Mouse (Mus musculus): ENCODE data around the gene Tmem88b. TPM values are rescaled to one million over a fixed set of nuclear protein-coding genes. Genes with fewer than 3 reads are reported as not detected.

Tmem88b gene
- 0.24 and 0.29 TPM in 2 replicates for polyA plus RNA-seq (2012; ENCODE audit: low replicate concordance)

GRCm38 (mm10) chr4:155785819-155786218, at the start of gene Tmem88b:
TSS of gene Tmem88b (minus strand) at chr4:155785874.

DNA sequence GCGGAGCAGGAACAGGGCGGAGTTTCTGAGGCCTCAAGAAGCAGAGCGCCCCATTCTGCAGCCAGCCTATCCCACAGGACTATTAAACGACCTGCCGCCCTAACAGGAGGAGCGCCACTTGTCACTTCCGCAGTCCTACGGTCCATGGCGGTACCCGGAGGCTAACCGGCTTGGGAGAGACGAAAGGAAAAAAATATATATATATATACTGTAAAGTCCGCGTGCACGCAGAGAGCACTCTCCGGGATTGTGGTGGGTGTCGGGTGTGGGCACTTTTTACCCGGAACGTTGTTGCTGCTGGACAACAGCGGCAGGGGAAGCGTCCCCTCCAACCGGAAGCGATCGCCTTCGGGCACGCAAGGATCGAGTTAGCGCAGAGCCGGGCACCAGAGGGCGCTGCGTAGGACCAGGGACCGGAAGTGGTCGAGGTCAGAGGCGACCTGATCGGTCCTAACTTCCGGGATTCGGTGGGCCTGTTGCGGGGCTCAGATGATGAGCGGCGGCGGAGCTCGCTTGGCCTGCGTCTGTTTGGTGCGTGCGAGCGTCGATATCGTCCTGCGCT, 45.6 kb upstream of the Tmem88b start, which contains the start of gene Aurkaip1:
TSS of gene Aurkaip1 (plus strand) at position 68 of the 562 bp plus-strand sequence.

DNA sequence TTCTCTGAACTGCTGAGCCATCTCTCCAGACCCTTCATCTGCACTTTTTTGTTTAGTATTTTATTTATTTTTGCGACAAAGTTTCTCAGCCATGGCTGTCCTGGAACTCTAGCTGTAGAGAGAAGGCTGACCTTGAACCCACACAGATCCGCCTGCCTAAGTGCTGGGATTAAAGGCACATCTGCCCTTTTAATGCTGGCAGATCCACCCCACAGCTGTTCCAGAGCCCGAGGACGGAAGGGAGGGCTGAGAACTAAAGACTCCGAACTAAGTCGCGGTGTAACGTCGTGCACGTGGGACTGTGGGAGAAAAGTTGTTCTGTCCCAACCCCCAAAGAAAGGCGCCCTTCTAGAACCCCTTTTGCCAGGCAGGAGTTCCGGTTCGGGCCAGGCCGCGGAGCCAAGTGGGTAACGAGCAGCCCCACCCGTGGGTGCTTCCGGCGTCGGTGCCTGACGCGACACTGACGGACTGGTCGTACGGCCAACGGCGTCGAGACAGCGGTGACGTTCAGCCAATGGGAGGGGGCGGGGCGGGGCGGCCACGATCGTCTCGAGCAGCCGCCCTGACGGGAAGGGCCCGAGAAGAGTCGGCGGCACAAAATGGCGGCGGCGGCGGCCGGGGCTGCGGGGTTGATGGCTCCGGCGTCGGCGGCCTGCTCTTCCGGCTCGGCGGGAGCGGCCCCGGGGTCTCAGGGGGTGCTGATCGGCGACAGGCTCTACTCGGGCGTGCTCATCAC, 26.4 kb upstream of the Tmem88b start, which contains the start of gene Ccnl2:
TSS of gene Ccnl2 (plus strand) at position 561 of the 736 bp plus-strand sequence.

GRCm38 (mm10) chr4:155802741-155803339, 17.2 kb upstream of the Tmem88b start, which contains the start of gene Mrpl20:
TSS of gene Mrpl20 (plus strand) at chr4:155802878.

GRCm38 (mm10) chr4:155790021-155790489, 4.4 kb upstream of the Tmem88b start, which contains the start of gene Ankrd65:
TSS of gene Ankrd65 (plus strand) at chr4:155790439.

DNA sequence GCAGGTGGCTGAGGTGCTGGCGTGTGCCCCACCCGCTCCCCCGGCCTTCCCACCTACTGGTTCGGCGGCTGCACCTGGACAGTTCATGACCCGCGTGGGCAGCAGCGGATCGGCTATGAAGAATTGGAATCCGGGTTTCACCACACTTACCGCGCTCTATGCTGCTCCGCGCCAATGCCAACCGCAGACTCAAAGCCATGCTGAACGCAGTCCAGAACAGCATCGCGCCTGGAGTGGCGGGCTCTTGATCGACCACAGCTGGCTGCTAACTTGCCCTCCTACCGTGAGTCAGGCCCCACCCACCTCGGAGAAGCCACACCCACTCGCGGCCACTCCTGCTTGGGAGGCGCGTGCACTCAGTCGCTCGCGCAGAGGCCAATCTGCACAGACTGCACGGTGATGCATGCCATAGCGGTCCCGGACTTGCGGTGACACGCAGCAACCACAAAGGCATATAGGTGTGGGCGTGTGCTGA, 11.4 kb downstream of the Tmem88b start, which contains the start of gene Vwa1:
TSS of gene Vwa1 (minus strand) at position 419 of the 475 bp plus-strand sequence.

DNA sequence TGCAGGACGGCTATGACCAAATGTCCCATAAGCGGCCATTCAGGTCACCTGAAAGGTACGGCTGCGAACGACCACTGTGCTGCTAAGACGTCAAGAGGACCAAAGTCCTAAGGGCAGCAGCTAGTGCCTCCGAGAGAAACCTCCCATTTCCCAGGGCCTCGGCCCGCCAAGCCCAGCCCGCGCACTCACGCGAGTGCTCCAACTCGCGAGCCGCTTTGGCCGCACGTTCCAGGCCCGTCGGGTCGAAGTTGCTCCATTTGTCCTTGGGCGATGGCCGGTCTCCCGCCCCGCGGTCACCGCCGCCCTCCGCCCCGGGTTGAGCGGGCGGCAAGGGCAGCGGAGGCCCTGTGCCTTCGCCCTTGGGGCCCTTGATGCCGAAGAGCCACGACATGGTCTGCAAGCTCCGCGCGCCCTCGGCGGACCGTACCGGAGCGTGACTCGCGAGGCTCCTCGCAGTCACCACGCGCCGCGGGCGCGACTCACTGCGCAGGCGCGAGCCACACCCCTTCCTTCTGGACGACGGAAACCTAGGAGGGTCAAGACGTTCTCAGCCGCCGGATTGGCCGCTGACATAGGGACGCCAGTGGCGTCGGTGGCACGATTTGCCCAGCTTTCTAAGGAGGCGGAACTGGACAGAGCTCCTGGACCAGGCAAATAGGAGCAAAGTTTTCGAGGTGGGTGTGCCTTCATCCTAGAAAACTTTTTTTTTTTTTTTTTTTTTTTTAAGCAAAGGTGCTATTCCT, 24.9 kb downstream of the Tmem88b start, which contains the start of gene Atad3a:
TSS of gene Atad3a (minus strand) at position 481 of the 743 bp plus-strand sequence.

GRCm38 (mm10) chr4:155734350-155734941, 51.2 kb downstream of the Tmem88b start, which contains the start of gene Tmem240:
TSS of gene Tmem240 (plus strand) at chr4:155734800.

Other genes starting within 250 kb of the Tmem88b start
- 93.2 and 99.6 TPM in 2 replicates for gene Nadk, start 223.5 kb downstream of the Tmem88b start, polyA plus RNA-seq (2012; ENCODE audit: low replicate concordance)
- gene Slc35e2, start 184.5 kb downstream of the Tmem88b start, polyA plus RNA-seq (2012; ENCODE audit: low replicate concordance) = 2.0 and 5.1 TPM in 2 replicates
- gene Cdk11b, start 161.0 kb downstream of the Tmem88b start, polyA plus RNA-seq (2012; ENCODE audit: low replicate concordance) = 45.7 and 53.4 TPM in 2 replicates
- not detected in 2 replicates for gene Gm10563, start 140.5 kb downstream of the Tmem88b start, polyA plus RNA-seq (2012; ENCODE audit: low replicate concordance)
- 0.21 and 3.1 TPM in 2 replicates for gene Mmp23, start 132.5 kb downstream of the Tmem88b start, polyA plus RNA-seq (2012; ENCODE audit: low replicate concordance)
- gene Mib2, start 116.7 kb downstream of the Tmem88b start, polyA plus RNA-seq (2012; ENCODE audit: low replicate concordance) = 37.9 and 63.0 TPM in 2 replicates
- gene Fndc10, start 91.5 kb downstream of the Tmem88b start, polyA plus RNA-seq (2012; ENCODE audit: low replicate concordance) = 2.6 TPM in 2 replicates
- gene Ssu72, start 81.1 kb downstream of the Tmem88b start, polyA plus RNA-seq (2012; ENCODE audit: low replicate concordance) = 23.8 and 40.4 TPM in 2 replicates
- gene Tmem240, start 51.1 kb downstream of the Tmem88b start, polyA plus RNA-seq (2012; ENCODE audit: low replicate concordance) = 0.27 and 0.50 TPM in 2 replicates
- gene Atad3a, start 24.8 kb downstream of the Tmem88b start, polyA plus RNA-seq (2012; ENCODE audit: low replicate concordance) = 52.4 and 57.8 TPM in 2 replicates
- 1.1 and 2.2 TPM in 2 replicates for gene Vwa1, start 11.2 kb downstream of the Tmem88b start, polyA plus RNA-seq (2012; ENCODE audit: low replicate concordance)
- gene Ankrd65, start 4.6 kb upstream of the Tmem88b start, polyA plus RNA-seq (2012; ENCODE audit: low replicate concordance) = not detected in 2 replicates
- gene Mrpl20, start 17.0 kb upstream of the Tmem88b start, polyA plus RNA-seq (2012; ENCODE audit: low replicate concordance) = 26.3 and 70.8 TPM in 2 replicates
- gene Ccnl2, start 26.6 kb upstream of the Tmem88b start, polyA plus RNA-seq (2012; ENCODE audit: low replicate concordance) = 33.3 and 37.7 TPM in 2 replicates
- 142 and 271 TPM in 2 replicates for gene Aurkaip1, start 45.4 kb upstream of the Tmem88b start, polyA plus RNA-seq (2012; ENCODE audit: low replicate concordance)
- 0.21 and 2.1 TPM in 2 replicates for gene Mxra8, start 53.8 kb upstream of the Tmem88b start, polyA plus RNA-seq (2012; ENCODE audit: low replicate concordance)
- 152 and 222 TPM in 2 replicates for gene Dvl1, start 61.5 kb upstream of the Tmem88b start, polyA plus RNA-seq (2012; ENCODE audit: low replicate concordance)
- gene Tas1r3, start 77.5 kb upstream of the Tmem88b start, polyA plus RNA-seq (2012; ENCODE audit: low replicate concordance) = 0.08 TPM in 1 of 2 replicates, not detected in the other
- gene Cptp, start 83.6 kb upstream of the Tmem88b start, polyA plus RNA-seq (2012; ENCODE audit: low replicate concordance) = 2.0 and 2.6 TPM in 2 replicates
- 16.3 and 20.4 TPM in 2 replicates for gene Ints11, start 83.7 kb upstream of the Tmem88b start, polyA plus RNA-seq (2012; ENCODE audit: low replicate concordance)
- 349 and 415 TPM in 2 replicates for gene Pusl1, start 105.9 kb upstream of the Tmem88b start, polyA plus RNA-seq (2012; ENCODE audit: low replicate concordance)
- 59.5 and 63.0 TPM in 2 replicates for gene Acap3, start 105.9 kb upstream of the Tmem88b start, polyA plus RNA-seq (2012; ENCODE audit: low replicate concordance)
- gene Ube2j2, start 158.0 kb upstream of the Tmem88b start, polyA plus RNA-seq (2012; ENCODE audit: low replicate concordance) = 114 and 120 TPM in 2 replicates
- 122 and 138 TPM in 2 replicates for gene C1qtnf12, start 176.4 kb upstream of the Tmem88b start, polyA plus RNA-seq (2012; ENCODE audit: low replicate concordance)
- gene B3galt6, start 206.8 kb upstream of the Tmem88b start, polyA plus RNA-seq (2012; ENCODE audit: low replicate concordance) = 3.2 and 4.0 TPM in 2 replicates
- gene Sdf4, start 207.0 kb upstream of the Tmem88b start, polyA plus RNA-seq (2012; ENCODE audit: low replicate concordance) = 40.5 and 45.3 TPM in 2 replicates
- gene Tnfrsf4, start 228.0 kb upstream of the Tmem88b start, polyA plus RNA-seq (2012; ENCODE audit: low replicate concordance) = 3.1 and 8.5 TPM in 2 replicates
- 5.5 and 8.2 TPM in 2 replicates for gene Tnfrsf18, start 240.3 kb upstream of the Tmem88b start, polyA plus RNA-seq (2012; ENCODE audit: low replicate concordance)